Mouse (Mus musculus) liver, adult (tissue): ENCODE results near the gene S100a3.
A peak's percentile ranks its signal among the peaks of the same experiment; 100 is the strongest.

Experiments
- GATA4 ChIP-seq: IDR thresholded peaks from 2 replicates; pipeline ENCODE4 v1.6.1; 2014; ENCODE audit warnings: mild to moderate bottlenecking, low read length; ENCODE audit not compliant: insufficient replicate concordance

S100a3 gene

GRCm38 (mm10) chr3:90537905-90538296 is 22.5 kb upstream of the S100a3 start:
- no peak for TF ChIP-seq GATA4

GRCm38 (mm10) chr3:90540904-90541303 is 19.5 kb upstream of the S100a3 start:
- TF ChIP-seq GATA4: peak; percentile 58; the same call in 1 of the 2 replicates

GRCm38 (mm10) chr3:90549676-90550420 is 10.5 kb upstream of the S100a3 start:
- no peak for TF ChIP-seq GATA4

- no peak for TF ChIP-seq GATA4
These were observed 10.0 kb upstream of the S100a3 start for GRCm38 (mm10) chr3:90550421-90550790.

- TF ChIP-seq GATA4: no peak
These were observed 8.1 kb upstream of the S100a3 start for GRCm38 (mm10) chr3:90552231-90552630.

- TF ChIP-seq GATA4: no peak
These were observed 4.4 kb upstream of the S100a3 start for GRCm38 (mm10) chr3:90555954-90556353.

GRCm38 (mm10) chr3:90574691-90575090 is 14.3 kb downstream of the S100a3 start:
- TF ChIP-seq GATA4: no peak

GRCm38 (mm10) chr3:90575320-90575719 is 14.9 kb downstream of the S100a3 start:
- TF ChIP-seq GATA4: no peak

GRCm38 (mm10) chr3:90576351-90577001 is 16.1 kb downstream of the S100a3 start:
- TF ChIP-seq GATA4: no peak

GRCm38 (mm10) chr3:90579433-90579832 is 19.1 kb downstream of the S100a3 start:
- no peak for TF ChIP-seq GATA4

- no peak for TF ChIP-seq GATA4
These were observed 20.8 kb downstream of the S100a3 start for GRCm38 (mm10) chr3:90581141-90581540.

GRCm38 (mm10) chr3:90582156-90582555 is 21.8 kb downstream of the S100a3 start:
- TF ChIP-seq GATA4: no peak

- TF ChIP-seq GATA4: no peak
These were observed 22.2 kb downstream of the S100a3 start for GRCm38 (mm10) chr3:90582556-90582955.

- no peak for TF ChIP-seq GATA4
These were observed 23.5 kb downstream of the S100a3 start for GRCm38 (mm10) chr3:90583893-90584292.

- no peak for TF ChIP-seq GATA4
These were observed 25.2 kb downstream of the S100a3 start for GRCm38 (mm10) chr3:90585595-90585994.

- TF ChIP-seq GATA4: no peak
These were observed 25.8 kb downstream of the S100a3 start for GRCm38 (mm10) chr3:90586016-90586643.
